Mouse (Mus musculus) left cerebral cortex, postnatal 25 days (tissue): Measurements from ENCODE around the gene Olfr215. TPM values are rescaled to one million over a fixed set of nuclear protein-coding genes. Genes with fewer than 3 reads are reported as not detected.

Experiments used
- total RNA-seq, 2 experiments: library from RNA; stranded (reverse); gene quantifications; 2 replicates each; pipeline ENCODE4 v1.2.3; 2021

Gene Olfr215
- total RNA-seq, 2 experiments from 2014 or later, result not detected

Other genes starting within 250 kb of the Olfr215 start
- gene March8, start 246.2 kb downstream of the Olfr215 start, total RNA-seq, result 10 to 100 TPM; 45.7 to 48.9 TPM
- gene Alox5, start 123.0 kb downstream of the Olfr215 start, total RNA-seq, result 1 to 10 TPM; 1.1 to 3.1 TPM
- not detected for gene Olfr211, start 95.1 kb downstream of the Olfr215 start, total RNA-seq
- gene Olfr212, start 77.7 kb downstream of the Olfr215 start, total RNA-seq, result not detected
- gene Olfr213, start 45.7 kb downstream of the Olfr215 start, total RNA-seq, result not detected
- 1 to 10 TPM; 1.7 to 2.6 TPM for gene Gm5580, start 33.1 kb downstream of the Olfr215 start, total RNA-seq
- not detected for gene Olfr214, start 30.0 kb downstream of the Olfr215 start, total RNA-seq
- gene Zfp422, start 44.8 kb upstream of the Olfr215 start, total RNA-seq, result 10 to 100 TPM; 23.2 to 24.2 TPM
- gene Depp1, start 66.4 kb upstream of the Olfr215 start, total RNA-seq, result 1 to 10 TPM; 1.5 to 2.1 TPM
- 1 to 10 TPM; 4.6 to 4.8 TPM for gene Rassf4, start 89.8 kb upstream of the Olfr215 start, total RNA-seq
- gene Tmem72, start 132.7 kb upstream of the Olfr215 start, total RNA-seq, result 1 to 10 TPM; 1.1 to 1.6 TPM